Mouse (Mus musculus) myocyte (in vitro differentiated cells): Measurements from ENCODE around the gene Olfr876. TPM values are rescaled to one million over a fixed set of nuclear protein-coding genes. Genes with fewer than 3 reads are reported as not detected.

Experiments used
- H3K27me3 ChIP-seq: one replicate; pipeline ENCODE4 v1.6.1; 2011; ENCODE audit not compliant: control insufficient read depth, insufficient read depth, insufficient read length
- H3K36me3 ChIP-seq: one replicate; pipeline ENCODE4 v1.6.1; 2011; ENCODE audit not compliant: control insufficient read depth, insufficient read depth
- H3K4me2 ChIP-seq: one replicate; pipeline ENCODE4 v1.6.1; 2011; ENCODE audit warnings: low read depth, control low read depth
- H3K4me3 ChIP-seq: one replicate; pipeline ENCODE4 v1.5.1; 2011; ENCODE audit warnings: mild to moderate bottlenecking, control low read depth, moderate library complexity
- H3K79me2 ChIP-seq: one replicate; pipeline ENCODE4 v1.6.1; 2011; ENCODE audit not compliant: control insufficient read depth, insufficient read depth
- H3ac ChIP-seq: one replicate; pipeline ENCODE4 v1.6.1; 2011; ENCODE audit not compliant: control insufficient read depth, insufficient read length
- CEBPB ChIP-seq: IDR thresholded peaks from 2 replicates; pipeline ENCODE4 v1.6.1; 2011; ENCODE audit warnings: mild to moderate bottlenecking, moderate library complexity; ENCODE audit not compliant: poor library complexity, insufficient read depth, severe bottlenecking
- E2F4 ChIP-seq: IDR thresholded peaks from one replicate; pipeline ENCODE4 v1.6.1; 2011; ENCODE audit warnings: mild to moderate bottlenecking, control low read depth, moderate library complexity; ENCODE audit not compliant: insufficient read depth
- MAX ChIP-seq: IDR thresholded peaks from one replicate; pipeline ENCODE4 v1.6.1; 2011; ENCODE audit warnings: low read depth, mild to moderate bottlenecking, control low read depth
- MYOD1 ChIP-seq, 3 experiments: IDR thresholded peaks; one replicate each; pipeline ENCODE4 v1.6.1; 2011; ENCODE audit warnings: control low read depth in 2 of 3, low read depth in 2 of 3, mild to moderate bottlenecking in 2 of 3, moderate library complexity in 1 of 3; ENCODE audit not compliant: insufficient read length in 2 of 3, control insufficient read depth in 1 of 3
- MYOG ChIP-seq, 3 experiments: IDR thresholded peaks; one replicate each; pipeline ENCODE4 v1.6.1; 2011; ENCODE audit warnings: control low read depth in 2 of 3, low read depth in 2 of 3, mild to moderate bottlenecking in 2 of 3; ENCODE audit not compliant: insufficient read length in 2 of 3, control insufficient read depth in 1 of 3, insufficient read depth in 1 of 3
- POLR2A ChIP-seq: IDR thresholded peaks from one replicate; pipeline ENCODE4 v1.6.1; 2011; ENCODE audit warnings: low read depth, mild to moderate bottlenecking, control low read depth, moderate library complexity; ENCODE audit not compliant: insufficient read length
- POLR2AphosphoS2 ChIP-seq: IDR thresholded peaks from one replicate; pipeline ENCODE4 v1.6.1; 2011; ENCODE audit warnings: low read depth, control low read depth; ENCODE audit not compliant: insufficient read length
- REST ChIP-seq: IDR thresholded peaks from one replicate; pipeline ENCODE4 v1.6.1; 2011; ENCODE audit warnings: mild to moderate bottlenecking, control low read depth, moderate library complexity; ENCODE audit not compliant: insufficient read depth, insufficient read length
- SRF ChIP-seq: IDR thresholded peaks from one replicate; pipeline ENCODE4 v1.6.1; 2011; ENCODE audit warnings: low read depth; ENCODE audit not compliant: control insufficient read depth, insufficient read length
- TCF12 ChIP-seq: IDR thresholded peaks from one replicate; pipeline ENCODE4 v1.6.1; 2011; ENCODE audit warnings: mild to moderate bottlenecking, control low read depth; ENCODE audit not compliant: poor library complexity, insufficient read depth, severe bottlenecking
- TCF3 ChIP-seq: IDR thresholded peaks from one replicate; pipeline ENCODE4 v1.6.1; 2011; ENCODE audit warnings: low read depth, control low read depth; ENCODE audit not compliant: insufficient read length
- USF1 ChIP-seq: IDR thresholded peaks from one replicate; pipeline ENCODE4 v1.6.1; 2011; ENCODE audit warnings: low read depth, mild to moderate bottlenecking, control low read depth, moderate library complexity
- polyA plus RNA-seq: library from polyadenylated mRNA; unstranded; fragments of >200 nt; fragmentation: generic; extraction: Trizol; gene quantifications from one replicate; pipeline ENCODE4 v1.2.1, GENCODE M21; 2012; ENCODE audit warnings: missing spikeins

Olfr876 gene
- polyA plus RNA-seq, 1 experiment: not detected

GRCm38 (mm10) chr9:37853969-37854368 lies 51.1 kb downstream of the Olfr876 start, which contains the start of gene Olfr877:
Gene Olfr877 (plus strand): TSS chr9:37854269.
- H3K27me3 ChIP-seq: no peaks in the 10 kb centered on the region
- TF ChIP-seq MYOD1 (IDR thresholded peaks at IDR 0.05; ENCODE audit: control insufficient read depth in 1 of 3, insufficient read length in 2 of 3, low read depth in 2 of 3) (no peak), POLR2A (no peak), E2F4 (no peak), TCF12 (no peak), USF1 (no peak), POLR2AphosphoS2 (no peak), REST (no peak), CEBPB (no peak), TCF3 (no peak), MYOG (IDR thresholded peaks at IDR 0.05; ENCODE audit: control insufficient read depth in 1 of 3, insufficient read depth in 1 of 3, insufficient read length in 2 of 3, low read depth in 2 of 3) (no peak), MAX (no peak), SRF (no peak)
- no peak within 1 kb of the TSS for H3ac ChIP-seq
- H3K36me3 ChIP-seq: no peaks in the 10 kb centered on the region
- H3K79me2 ChIP-seq: no peaks in the 10 kb centered on the region
- no peak within 1 kb of the TSS for H3K4me3 ChIP-seq
- H3K4me2 ChIP-seq: no peak within 1 kb of the TSS

Other genes starting within 250 kb of the Olfr876 start
- 0.60 TPM for gene Siae, start 247.3 kb upstream of the Olfr876 start, polyA plus RNA-seq
- 2.7 TPM for gene Spa17, start 189.3 kb upstream of the Olfr876 start, polyA plus RNA-seq
- gene Tbrg1, start 145.7 kb upstream of the Olfr876 start, polyA plus RNA-seq: 93.3 TPM
- gene Panx3, start 133.8 kb upstream of the Olfr876 start, polyA plus RNA-seq: 0.02 TPM
- gene Olfr160, start 86.8 kb upstream of the Olfr876 start, polyA plus RNA-seq: not detected
- gene Olfr874, start 57.9 kb upstream of the Olfr876 start, polyA plus RNA-seq: not detected
- not detected for gene Olfr875, start 31.2 kb upstream of the Olfr876 start, polyA plus RNA-seq
- not detected for gene Olfr877, start 51.2 kb downstream of the Olfr876 start, polyA plus RNA-seq
- not detected for gene Olfr145, start 93.7 kb downstream of the Olfr876 start, polyA plus RNA-seq
- gene Olfr878, start 114.8 kb downstream of the Olfr876 start, polyA plus RNA-seq: not detected
- not detected for gene Olfr881, start 188.8 kb downstream of the Olfr876 start, polyA plus RNA-seq
- not detected for gene Olfr883, start 222.8 kb downstream of the Olfr876 start, polyA plus RNA-seq
- not detected for gene Olfr884, start 243.5 kb downstream of the Olfr876 start, polyA plus RNA-seq